Mouse (Mus musculus) myocyte (in vitro differentiated cells): Measurements from ENCODE around the gene C1qb.

Source experiments
- E2F4 ChIP-seq: IDR thresholded peaks from one replicate; pipeline ENCODE4 v1.6.1; 2011; ENCODE audit warnings: mild to moderate bottlenecking, control low read depth, moderate library complexity; ENCODE audit not compliant: insufficient read depth
- MAX ChIP-seq: IDR thresholded peaks from one replicate; pipeline ENCODE4 v1.6.1; 2011; ENCODE audit warnings: low read depth, mild to moderate bottlenecking, control low read depth
- MYOG ChIP-seq, 3 experiments: IDR thresholded peaks; one replicate each; pipeline ENCODE4 v1.6.1; 2011; ENCODE audit warnings: control low read depth in 2 of 3, low read depth in 2 of 3, mild to moderate bottlenecking in 2 of 3; ENCODE audit not compliant: insufficient read length in 2 of 3, control insufficient read depth in 1 of 3, insufficient read depth in 1 of 3
- POLR2A ChIP-seq: IDR thresholded peaks from one replicate; pipeline ENCODE4 v1.6.1; 2011; ENCODE audit warnings: low read depth, mild to moderate bottlenecking, control low read depth, moderate library complexity; ENCODE audit not compliant: insufficient read length
- POLR2AphosphoS2 ChIP-seq: IDR thresholded peaks from one replicate; pipeline ENCODE4 v1.6.1; 2011; ENCODE audit warnings: low read depth, control low read depth; ENCODE audit not compliant: insufficient read length
- SRF ChIP-seq: IDR thresholded peaks from one replicate; pipeline ENCODE4 v1.6.1; 2011; ENCODE audit warnings: low read depth; ENCODE audit not compliant: control insufficient read depth, insufficient read length
- TCF12 ChIP-seq: IDR thresholded peaks from one replicate; pipeline ENCODE4 v1.6.1; 2011; ENCODE audit warnings: mild to moderate bottlenecking, control low read depth; ENCODE audit not compliant: poor library complexity, insufficient read depth, severe bottlenecking
- USF1 ChIP-seq: IDR thresholded peaks from one replicate; pipeline ENCODE4 v1.6.1; 2011; ENCODE audit warnings: low read depth, mild to moderate bottlenecking, control low read depth, moderate library complexity

DNA sequence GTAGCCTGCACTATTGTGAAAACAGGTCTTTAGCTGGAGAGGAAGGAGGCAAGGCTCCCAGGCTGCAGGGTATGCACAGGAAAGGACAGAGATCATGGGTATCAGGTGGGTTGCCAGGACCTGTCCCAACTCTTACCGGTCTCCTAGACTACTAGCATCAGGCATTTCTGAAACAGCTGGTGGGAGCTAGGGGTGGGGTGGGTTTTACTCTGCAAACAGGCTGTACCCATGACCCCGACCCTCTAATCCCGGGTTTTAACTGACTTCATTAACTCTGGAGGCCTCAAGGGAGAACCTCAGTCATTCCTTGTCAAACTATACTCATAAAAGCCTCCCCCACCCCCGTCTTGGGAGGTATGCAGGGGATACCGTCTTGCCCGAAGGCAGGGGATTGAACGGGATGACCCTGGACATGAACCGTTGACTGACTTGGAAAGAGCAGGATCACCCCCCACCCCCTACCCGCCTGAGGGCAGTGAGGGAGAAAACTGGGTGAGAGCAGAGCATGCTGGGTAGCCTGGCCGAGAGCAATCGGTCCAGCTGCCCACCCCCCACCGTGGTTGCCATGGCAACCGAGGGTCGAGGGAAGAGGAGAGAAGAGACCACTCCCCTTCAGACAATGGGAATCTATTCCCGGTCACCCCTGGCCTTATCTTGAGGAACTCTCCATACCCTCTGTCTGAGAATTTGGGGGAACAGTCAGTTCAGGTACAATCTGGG is 21.1 kb downstream of the C1qb start:
- no peak for TF ChIP-seq USF1
- no peak for TF ChIP-seq POLR2A
- no peak for TF ChIP-seq MAX
- TF ChIP-seq TCF12, result no peak
- no peak for TF ChIP-seq SRF
- no peak for TF ChIP-seq POLR2AphosphoS2
- no peak for TF ChIP-seq MYOG (IDR thresholded peaks at IDR 0.05; ENCODE audit: control insufficient read depth in 1 of 3, insufficient read depth in 1 of 3, insufficient read length in 2 of 3, low read depth in 2 of 3)
- TF ChIP-seq E2F4, result no peak
